Mouse (Mus musculus): ENCODE results near the gene Cdkal1. TPM values are rescaled to one million over a fixed set of nuclear protein-coding genes. Genes with fewer than 3 reads are reported as not detected.

The Cdkal1 gene
- polyA plus RNA-seq, 1 experiment from 2014 or later, result 8.2 TPM

DNA sequence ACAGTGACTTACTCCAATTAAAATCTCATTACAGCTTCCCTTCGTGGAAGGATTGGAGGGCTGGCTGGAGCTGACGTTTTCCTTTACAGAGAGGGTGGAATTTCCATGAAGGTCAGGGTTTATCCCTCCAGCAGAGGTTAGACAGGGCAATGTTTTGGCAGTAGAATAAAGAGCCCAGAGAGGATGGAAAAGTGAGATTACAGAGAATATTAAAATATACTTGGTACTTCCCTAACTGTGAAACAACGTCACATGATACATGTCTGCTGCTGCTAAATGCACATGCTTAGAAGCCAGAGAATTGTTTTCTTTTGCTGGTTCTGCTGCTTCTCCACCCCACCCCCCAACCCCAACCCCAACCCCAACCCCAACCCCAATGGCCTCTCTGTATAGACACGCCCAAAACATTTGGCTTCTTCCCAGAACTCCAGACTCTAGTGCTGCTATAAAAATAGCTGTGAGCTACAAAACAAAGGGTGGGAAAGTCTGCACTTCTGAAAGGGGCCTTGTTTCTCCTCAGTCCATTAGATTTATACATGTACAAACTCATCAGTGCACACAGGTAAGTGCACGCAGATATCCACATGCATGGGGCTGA is 677.5 kb downstream of the Cdkal1 start:
- ATAC-seq (ENCODE audit: insufficient read depth), result no peak
- H3K4me2 ChIP-seq, result no peak overlapping the region
- H3K9ac ChIP-seq, result no peak overlapping the region
- 54% methylated on average over 5 of the region's 5 CpGs for WGBS (ENCODE audit: insufficient replicate concordance)
- no peak overlapping the region for H3K27ac ChIP-seq (replicated peaks)
- no peaks in the 10 kb centered on the region for H3K9me3 ChIP-seq (replicated peaks)
- no peaks in the 10 kb centered on the region for H3K27me3 ChIP-seq
- H3K4me1 ChIP-seq (replicated peaks), result no peaks in the 10 kb centered on the region
- H3K4me3 ChIP-seq (replicated peaks), result no peak overlapping the region
- no peaks in the 10 kb centered on the region for H3K36me3 ChIP-seq (replicated peaks)

DNA sequence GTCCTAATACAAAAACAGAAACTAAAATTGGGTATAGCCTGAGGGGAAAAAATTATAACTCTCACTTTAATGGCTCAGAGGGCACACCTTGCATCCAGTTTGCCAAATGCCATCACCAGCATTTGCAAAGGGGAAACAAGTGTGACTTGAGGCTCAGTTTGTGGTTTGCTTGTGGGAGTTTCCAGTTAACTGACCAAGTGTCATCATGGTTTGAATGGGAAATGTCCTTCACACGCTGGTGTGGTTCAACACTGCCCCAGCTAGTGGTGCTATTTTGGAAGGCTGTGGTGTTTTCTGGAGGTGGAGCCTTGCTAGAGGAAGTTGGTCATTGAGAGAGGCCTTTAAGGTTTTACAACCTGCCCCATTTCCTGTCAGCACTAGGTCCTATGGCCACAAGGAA is 686.1 kb downstream of the Cdkal1 start:
- WGBS (ENCODE audit: insufficient replicate concordance), result 5% methylated on average over 1 of the region's 1 CpGs
- no peak overlapping the region for H3K9ac ChIP-seq
- H3K4me1 ChIP-seq (replicated peaks), result no peaks in the 10 kb centered on the region
- no peak overlapping the region for H3K4me2 ChIP-seq
- H3K4me3 ChIP-seq (replicated peaks), result no peak overlapping the region
- no peaks in the 10 kb centered on the region for H3K9me3 ChIP-seq (replicated peaks)
- ATAC-seq (ENCODE audit: insufficient read depth), result no peak
- H3K27ac ChIP-seq (replicated peaks), result no peak overlapping the region
- no peaks in the 10 kb centered on the region for H3K27me3 ChIP-seq
- no peaks in the 10 kb centered on the region for H3K36me3 ChIP-seq (replicated peaks)

DNA sequence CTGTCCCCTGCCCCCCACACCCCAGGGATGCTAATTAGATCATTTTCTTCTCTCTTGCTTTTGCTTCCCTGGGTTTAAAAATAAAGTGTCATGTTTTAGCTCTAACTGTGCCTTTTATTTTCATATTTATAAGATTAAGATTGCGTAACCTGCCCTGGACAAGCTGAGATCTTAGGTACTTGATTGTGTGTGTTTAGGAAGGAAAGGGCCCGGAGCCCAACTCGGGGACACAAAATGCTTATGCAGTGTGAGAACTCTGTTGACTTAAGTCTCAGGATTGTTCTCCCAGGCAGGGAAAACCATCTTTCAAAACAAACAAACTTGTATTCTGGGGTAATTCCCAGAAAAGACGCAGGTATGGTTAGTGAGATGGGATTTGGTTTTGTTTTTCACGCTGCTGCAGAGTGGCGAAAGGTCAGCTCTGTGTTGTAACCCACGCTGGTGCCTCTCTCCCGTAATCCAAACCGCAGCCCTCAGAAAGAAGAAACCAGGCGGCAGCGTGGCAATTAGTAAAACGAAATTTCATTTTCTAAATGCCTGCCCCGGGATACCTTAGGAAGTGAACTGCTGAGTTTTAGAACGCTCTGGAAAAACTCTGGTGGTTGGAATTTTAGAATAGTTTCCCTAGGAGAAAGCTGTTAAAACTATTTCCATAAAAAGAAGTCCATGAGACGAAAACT is 690.5 kb downstream of the Cdkal1 start:
- Histone ChIP-seq H3K4me2 (no peak overlapping the region), H3K9ac (no peak overlapping the region), H3K9me3 (replicated peaks) (no peaks in the 10 kb centered on the region), H3K4me1 (replicated peaks) (no peaks in the 10 kb centered on the region), H3K4me3 (replicated peaks) (no peak overlapping the region), H3K27me3 (no peaks in the 10 kb centered on the region), H3K27ac (replicated peaks) (no peak overlapping the region), H3K36me3 (replicated peaks) (no peaks in the 10 kb centered on the region)
- no peak for ATAC-seq (ENCODE audit: insufficient read depth)
- 54% methylated on average over 15 of the region's 15 CpGs for WGBS (ENCODE audit: insufficient replicate concordance)

DNA sequence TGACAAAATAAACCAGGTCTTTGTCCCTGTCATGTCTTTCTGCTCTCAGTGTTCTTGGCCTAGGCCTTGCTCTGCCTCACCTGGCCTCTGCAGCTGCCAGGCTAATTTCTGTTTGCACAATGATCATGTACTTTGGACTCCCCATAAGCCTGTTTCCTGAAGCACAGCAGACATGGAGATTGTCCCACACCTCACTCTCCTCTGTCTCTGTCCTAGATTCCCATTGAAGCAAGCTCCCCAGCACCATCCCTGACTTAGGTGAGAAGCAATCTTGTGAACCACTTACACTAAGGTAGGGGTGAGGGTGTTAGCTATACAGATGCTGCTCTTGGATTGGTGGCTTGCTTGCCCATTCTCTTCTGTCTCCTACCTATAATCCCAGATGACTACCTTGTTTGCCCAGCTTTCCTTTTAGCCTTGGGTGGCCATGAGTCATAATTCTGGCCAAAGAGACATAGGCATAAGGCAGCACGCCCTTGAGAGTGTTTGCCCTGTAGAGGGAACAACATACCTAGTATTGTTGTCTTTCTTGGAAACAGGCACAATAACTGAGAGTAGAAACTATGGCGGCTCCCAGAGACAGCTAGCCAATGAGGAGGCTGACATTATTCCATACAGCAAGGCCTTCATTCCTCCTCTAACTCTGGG is 692.5 kb downstream of the Cdkal1 start:
- H3K27ac ChIP-seq (replicated peaks), result no peak overlapping the region
- H3K36me3 ChIP-seq (replicated peaks), result no peaks in the 10 kb centered on the region
- ATAC-seq (ENCODE audit: insufficient read depth), result no peak
- H3K9ac ChIP-seq, result no peak overlapping the region
- 62% methylated on average over 2 of the region's 2 CpGs for WGBS (ENCODE audit: insufficient replicate concordance)
- H3K4me2 ChIP-seq, result no peak overlapping the region
- no peaks in the 10 kb centered on the region for H3K27me3 ChIP-seq
- H3K4me1 ChIP-seq (replicated peaks), result no peaks in the 10 kb centered on the region
- no peak overlapping the region for H3K4me3 ChIP-seq (replicated peaks)
- H3K9me3 ChIP-seq (replicated peaks), result no peaks in the 10 kb centered on the region

DNA sequence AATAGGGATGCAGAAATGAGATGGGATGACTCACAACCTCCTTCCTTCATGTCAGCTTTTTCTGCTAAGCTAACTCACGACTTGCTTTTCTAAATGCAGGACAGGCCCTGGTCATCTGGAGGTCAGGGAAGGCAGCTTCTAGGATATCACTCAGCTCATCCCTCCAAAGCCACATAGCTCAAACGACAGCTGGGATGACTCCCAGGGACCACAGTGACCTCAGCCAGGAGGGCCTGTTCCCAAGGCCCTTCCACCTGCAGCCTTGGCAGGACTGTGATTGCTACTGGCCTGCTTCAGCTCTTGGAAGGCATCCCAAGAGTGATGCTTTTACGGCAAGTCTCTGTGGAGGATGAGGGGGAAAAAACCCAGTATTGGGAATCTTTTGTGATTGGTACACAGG is 693.0 kb downstream of the Cdkal1 start:
- Histone ChIP-seq H3K27ac (replicated peaks) (no peak overlapping the region), H3K27me3 (no peaks in the 10 kb centered on the region), H3K9me3 (replicated peaks) (no peaks in the 10 kb centered on the region), H3K36me3 (replicated peaks) (no peaks in the 10 kb centered on the region), H3K4me1 (replicated peaks) (no peaks in the 10 kb centered on the region), H3K4me3 (replicated peaks) (no peak overlapping the region), H3K4me2 (no peak overlapping the region), H3K9ac (no peak overlapping the region)
- WGBS (ENCODE audit: insufficient replicate concordance), result 45% methylated on average over 3 of the region's 3 CpGs
- no peak for ATAC-seq (ENCODE audit: insufficient read depth)

DNA sequence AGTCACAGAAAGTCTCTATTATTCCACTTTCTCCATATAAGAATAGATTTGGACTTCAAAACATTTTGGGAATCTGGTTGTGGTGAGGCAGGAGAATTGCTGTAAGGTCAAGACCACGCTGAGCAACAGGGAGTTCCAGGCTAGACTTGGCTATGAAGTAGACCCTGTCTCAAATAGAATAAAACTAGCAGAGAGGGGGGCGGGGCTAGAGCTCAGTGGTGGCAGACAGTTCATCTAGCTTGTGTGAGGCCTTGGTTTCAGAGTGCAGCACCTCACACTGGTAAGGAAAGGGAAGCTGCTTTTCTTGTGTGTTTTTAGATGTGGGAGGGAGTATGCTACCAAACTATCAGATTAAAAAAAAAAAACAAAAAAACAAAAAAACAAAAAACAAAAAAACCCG is 694.0 kb downstream of the Cdkal1 start:
- H3K4me2 ChIP-seq, result no peak overlapping the region
- H3K9me3 ChIP-seq (replicated peaks), result no peaks in the 10 kb centered on the region
- no peak overlapping the region for H3K9ac ChIP-seq
- H3K27ac ChIP-seq (replicated peaks), result no peak overlapping the region
- H3K4me1 ChIP-seq (replicated peaks), result no peaks in the 10 kb centered on the region
- H3K36me3 ChIP-seq (replicated peaks), result no peaks in the 10 kb centered on the region
- no peak for ATAC-seq (ENCODE audit: insufficient read depth)
- no peaks in the 10 kb centered on the region for H3K27me3 ChIP-seq
- WGBS (ENCODE audit: insufficient replicate concordance), result 58% methylated on average over 3 of the region's 3 CpGs
- no peak overlapping the region for H3K4me3 ChIP-seq (replicated peaks)

DNA sequence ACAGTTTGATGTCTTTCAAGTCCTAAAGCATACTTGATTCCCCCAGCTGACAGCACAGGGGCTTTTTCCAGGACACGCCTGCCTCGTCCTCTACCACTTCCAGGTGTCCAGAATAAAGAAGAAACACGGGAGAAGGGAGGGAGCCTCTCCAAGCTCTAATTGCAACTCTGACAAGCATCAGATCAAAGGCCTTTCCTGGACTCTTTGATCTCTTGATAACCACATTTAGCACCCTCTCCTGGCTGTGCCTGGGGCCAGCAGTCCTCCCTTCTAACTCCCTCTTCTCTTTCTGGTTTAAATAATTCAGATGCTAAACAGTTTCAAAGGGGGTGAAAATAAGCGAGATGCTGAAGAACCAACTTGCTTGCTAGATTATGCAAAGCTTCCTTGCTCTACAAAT is 698.8 kb downstream of the Cdkal1 start:
- no peak overlapping the region for H3K4me3 ChIP-seq (replicated peaks)
- no peak overlapping the region for H3K4me2 ChIP-seq
- H3K9me3 ChIP-seq (replicated peaks), result no peaks in the 10 kb centered on the region
- no peak overlapping the region for H3K27ac ChIP-seq (replicated peaks)
- no peaks in the 10 kb centered on the region for H3K4me1 ChIP-seq (replicated peaks)
- no peaks in the 10 kb centered on the region for H3K27me3 ChIP-seq
- H3K36me3 ChIP-seq (replicated peaks), result no peaks in the 10 kb centered on the region
- ATAC-seq (ENCODE audit: insufficient read depth), result no peak
- 22% methylated on average over 4 of the region's 4 CpGs for WGBS (ENCODE audit: insufficient replicate concordance)
- no peak overlapping the region for H3K9ac ChIP-seq

DNA sequence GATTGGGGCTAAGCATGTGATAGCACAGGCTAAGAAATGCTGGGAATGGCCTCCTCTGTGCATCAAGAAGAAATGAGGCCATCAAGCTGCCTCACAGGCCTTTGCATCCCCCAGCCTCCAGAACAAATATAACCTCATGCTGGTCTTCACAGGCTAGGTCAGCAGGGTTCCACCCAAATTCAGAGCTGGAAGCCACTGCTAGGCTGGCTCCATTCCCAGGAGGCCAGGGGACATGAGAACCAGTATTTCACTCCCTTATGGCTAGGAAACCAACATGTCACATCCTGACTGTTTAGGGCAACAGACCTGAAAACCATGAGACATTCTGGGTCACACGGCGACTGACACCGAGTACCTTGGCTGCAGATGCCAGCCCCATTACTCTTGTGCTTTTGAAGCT is 700.2 kb downstream of the Cdkal1 start:
- 65% methylated on average over 3 of the region's 3 CpGs for WGBS (ENCODE audit: insufficient replicate concordance)
- Histone ChIP-seq H3K27me3 (no peaks in the 10 kb centered on the region), H3K9me3 (replicated peaks) (no peaks in the 10 kb centered on the region), H3K9ac (no peak overlapping the region), H3K4me2 (no peak overlapping the region), H3K4me1 (replicated peaks) (no peaks in the 10 kb centered on the region), H3K27ac (replicated peaks) (no peak overlapping the region), H3K4me3 (replicated peaks) (no peak overlapping the region), H3K36me3 (replicated peaks) (no peaks in the 10 kb centered on the region)
- ATAC-seq (ENCODE audit: insufficient read depth), result no peak

DNA sequence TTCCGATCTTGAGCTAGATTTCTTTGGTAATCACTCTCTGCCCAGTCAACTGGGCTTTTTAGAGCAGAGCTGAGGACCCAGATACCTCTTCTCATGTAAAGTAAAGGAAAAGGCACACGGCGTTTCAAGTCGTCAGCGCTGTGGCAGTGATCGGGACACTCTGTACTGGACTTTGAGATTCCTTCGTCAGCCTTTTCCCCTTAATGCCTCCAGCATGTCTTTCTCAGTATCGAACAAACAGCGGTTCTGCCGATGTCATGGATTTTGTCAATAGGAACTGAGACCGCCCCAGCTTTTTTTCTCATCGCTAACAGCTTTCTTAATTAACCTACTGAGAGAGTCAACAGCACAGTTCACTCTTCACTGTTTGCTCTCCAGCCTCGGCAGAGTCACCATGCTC is 705.4 kb downstream of the Cdkal1 start:
- no peak for ATAC-seq (ENCODE audit: insufficient read depth)
- Histone ChIP-seq H3K4me3 (replicated peaks) (no peak overlapping the region), H3K27me3 (no peaks in the 10 kb centered on the region), H3K4me1 (replicated peaks) (no peaks in the 10 kb centered on the region), H3K4me2 (no peak overlapping the region), H3K36me3 (replicated peaks) (no peaks in the 10 kb centered on the region), H3K9ac (no peak overlapping the region), H3K27ac (replicated peaks) (no peak overlapping the region), H3K9me3 (replicated peaks) (no peaks in the 10 kb centered on the region)
- 68% methylated on average over 13 of the region's 13 CpGs for WGBS (ENCODE audit: insufficient replicate concordance)

DNA sequence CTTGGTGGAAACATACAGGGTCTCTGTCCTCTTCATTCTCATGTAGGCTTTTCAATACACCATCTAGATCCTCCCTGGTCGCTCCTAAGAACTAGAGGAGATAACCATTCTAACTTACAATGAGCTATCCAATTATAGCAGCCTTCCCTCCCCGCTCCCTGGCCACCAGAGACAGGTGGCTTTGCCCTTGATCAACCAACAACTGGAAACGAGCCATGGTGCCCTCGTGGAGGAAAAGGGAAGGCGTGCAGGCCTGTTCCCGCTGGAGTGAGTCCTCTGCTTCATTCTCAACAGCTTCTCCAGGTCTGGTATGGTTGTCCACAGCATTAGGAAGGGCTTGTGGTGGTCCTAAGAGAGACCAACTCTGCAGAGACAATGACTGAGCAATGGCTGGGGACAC is 706.1 kb downstream of the Cdkal1 start:
- no peak overlapping the region for H3K4me2 ChIP-seq
- H3K36me3 ChIP-seq (replicated peaks), result no peaks in the 10 kb centered on the region
- no peak overlapping the region for H3K27ac ChIP-seq (replicated peaks)
- H3K4me3 ChIP-seq (replicated peaks), result no peak overlapping the region
- WGBS (ENCODE audit: insufficient replicate concordance), result 67% methylated on average over 6 of the region's 6 CpGs
- no peaks in the 10 kb centered on the region for H3K27me3 ChIP-seq
- H3K9ac ChIP-seq, result no peak overlapping the region
- no peak for ATAC-seq (ENCODE audit: insufficient read depth)
- H3K4me1 ChIP-seq (replicated peaks), result no peaks in the 10 kb centered on the region
- H3K9me3 ChIP-seq (replicated peaks), result no peaks in the 10 kb centered on the region

DNA sequence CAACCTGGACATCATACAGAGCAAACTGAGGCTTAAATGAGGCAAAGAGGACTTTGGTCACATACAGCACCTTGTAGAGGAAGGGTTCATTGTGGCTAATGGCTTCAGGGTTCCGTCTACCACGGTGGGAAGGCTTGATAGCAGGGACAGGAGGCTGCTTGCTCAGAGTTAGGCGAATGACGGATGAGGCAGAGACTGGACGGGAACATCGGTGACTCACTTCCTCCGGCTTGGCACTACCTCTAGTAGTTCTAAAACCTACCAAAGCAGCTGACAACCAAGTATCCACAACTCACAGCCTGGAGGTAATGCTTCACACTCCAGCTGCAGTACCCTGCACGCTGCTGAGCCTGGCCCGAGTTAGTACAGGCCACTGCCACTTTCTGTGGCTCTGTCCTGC is 706.9 kb downstream of the Cdkal1 start:
- no peaks in the 10 kb centered on the region for H3K36me3 ChIP-seq (replicated peaks)
- no peak overlapping the region for H3K27ac ChIP-seq (replicated peaks)
- H3K4me2 ChIP-seq, result no peak overlapping the region
- no peak overlapping the region for H3K9ac ChIP-seq
- H3K9me3 ChIP-seq (replicated peaks), result no peaks in the 10 kb centered on the region
- no peaks in the 10 kb centered on the region for H3K4me1 ChIP-seq (replicated peaks)
- no peaks in the 10 kb centered on the region for H3K27me3 ChIP-seq
- no peak for ATAC-seq (ENCODE audit: insufficient read depth)
- WGBS (ENCODE audit: insufficient replicate concordance), result 68% methylated on average over 9 of the region's 9 CpGs
- H3K4me3 ChIP-seq (replicated peaks), result no peak overlapping the region

All from liver, embryonic 15.5 days (tissue).